Mouse (Mus musculus) heart, embryonic 14.5 days (tissue): Measurements from ENCODE around the gene Sos1. TPM values are rescaled to one million over a fixed set of nuclear protein-coding genes. Genes with fewer than 3 reads are reported as not detected.
"Not testable (repeated sequence)": the region's sequence is repeated elsewhere in the genome, so short reads cannot be mapped to it uniquely, and the experiment has no call there.

ENCODE experiments used
- ATAC-seq: fragments of 200-750 bp; cut with Nextera tagmentation; 2 replicates; pipeline ENCODE4 v1.8.0; 2017; ENCODE audit warnings: low read depth, moderate TSS enrichment; ENCODE audit not compliant: insufficient number of reproducible peaks, insufficient read depth, low FRiP score
- H3K27ac ChIP-seq, 2 experiments: fragments of 200-500 bp in 1 of 2; fragments of 300-500 bp in 1 of 2; sonication (generic) in 1 of 2; replicated peaks in 1 of 2; 2 replicates each; pipeline ENCODE4 v1.5.1; 2012 to 2014; ENCODE audit warnings: low read depth in 2 of 2, low read length in 2 of 2, control low read depth in 1 of 2, mild to moderate bottlenecking in 1 of 2, mixed read lengths in 1 of 2; ENCODE audit not compliant: control insufficient read depth in 1 of 2, insufficient read depth in 1 of 2
- H3K27me3 ChIP-seq: fragments of 300-500 bp; sonication (generic); 2 replicates; pipeline ENCODE4 v1.6.1; 2014; ENCODE audit warnings: mild to moderate bottlenecking, low read length, control low read depth; ENCODE audit not compliant: control insufficient read depth, insufficient read depth
- H3K36me3 ChIP-seq: fragments of 300-500 bp; sonication (generic); 2 replicates; pipeline ENCODE4 v1.6.1; 2014; ENCODE audit warnings: mild to moderate bottlenecking, control low read depth, low read length, mixed read lengths; ENCODE audit not compliant: control insufficient read depth, insufficient read depth
- H3K4me1 ChIP-seq, 2 experiments: fragments of 200-500 bp in 1 of 2; fragments of 300-500 bp in 1 of 2; sonication (generic) in 1 of 2; 2 replicates each; pipeline ENCODE4 v1.6.1; 2012 to 2014; ENCODE audit warnings: low read length in 2 of 2, control low read depth in 1 of 2, mixed read lengths in 1 of 2; ENCODE audit not compliant: control insufficient read depth in 2 of 2, insufficient read depth in 2 of 2
- H3K4me2 ChIP-seq: fragments of 300-500 bp; sonication (generic); 2 replicates; pipeline ENCODE4 v1.6.1; 2014; ENCODE audit warnings: mild to moderate bottlenecking, low read length
- H3K4me3 ChIP-seq, 2 experiments: fragments of 200-500 bp in 1 of 2; fragments of 300-500 bp in 1 of 2; sonication (generic) in 1 of 2; 2 replicates each; pipeline ENCODE4 v1.5.1; 2012 to 2014; ENCODE audit warnings: low read length in 2 of 2, mild to moderate bottlenecking in 2 of 2, control low read depth in 1 of 2, low read depth in 1 of 2, moderate library complexity in 1 of 2; ENCODE audit not compliant: control insufficient read depth in 1 of 2, insufficient read depth in 1 of 2
- H3K9ac ChIP-seq: fragments of 300-500 bp; sonication (generic); 2 replicates; pipeline ENCODE4 v1.6.1; 2014; ENCODE audit warnings: mild to moderate bottlenecking, low read length
- H3K9me3 ChIP-seq: fragments of 300-500 bp; sonication (generic); 2 replicates; pipeline ENCODE4 v1.6.1; 2016; ENCODE audit warnings: low read length, control low read depth; ENCODE audit not compliant: control insufficient read depth
- WGBS: fragments of 180-500 bp; shearing (Covaris S2); extraction: QIAGEN DNeasy Blood & Tissue Kit; methylation state at CpG from one replicate; pipeline ENCODE4 v1.1.7; 2014; 5-methylcytosine and 5-hydroxymethylcytosine counted together
- polyA plus RNA-seq: library from polyadenylated mRNA; unstranded; fragments of >200 nt; fragmentation: Nextera tagmentation; extraction: Ambion mirVana; gene quantifications from 2 replicates; pipeline ENCODE4 v1.2.1, GENCODE M21; 2014

Sos1 gene
- polyA plus RNA-seq, 1 experiment from 2014 or later: 6.2 TPM

GRCm38 (mm10) chr17:80385671-80386070, 94.6 kb downstream of the Sos1 start:
- no peak overlapping the region for H3K9ac ChIP-seq
- H3K27me3 ChIP-seq: no peaks in the 10 kb centered on the region
- H3K4me3 ChIP-seq: no peak overlapping the region
- H3K4me1 ChIP-seq: no peaks in the 10 kb centered on the region
- H3K9me3 ChIP-seq: no peaks in the 10 kb centered on the region
- no peaks in the 10 kb centered on the region for H3K36me3 ChIP-seq
- H3K4me2 ChIP-seq: no peak overlapping the region
- WGBS: 55% methylated on average over 1 of the region's 1 CpGs
- no peak for ATAC-seq
- no peak overlapping the region for H3K27ac ChIP-seq

- not testable (repeated sequence) for ATAC-seq
These were observed 101.9 kb downstream of the Sos1 start for GRCm38 (mm10) chr17:80378386-80378785.

GRCm38 (mm10) chr17:80373726-80374096, 106.5 kb downstream of the Sos1 start:
- Histone ChIP-seq H3K27ac (peak overlapping the region in 1 of 2 experiments; percentile 39; a peak in 1 of 4 replicates), H3K4me1 (peaks cover 0 to 7% of the 10 kb centered on the region in 2 experiments; a peak in 2 of 4 replicates), H3K4me3 (peak overlapping the region; percentile 43 to 44), H3K36me3 (no peaks in the 10 kb centered on the region), H3K9ac (peak overlapping the region; percentile 74), H3K9me3 (no peaks in the 10 kb centered on the region), H3K4me2 (peak overlapping the region; percentile 79), H3K27me3 (no peaks in the 10 kb centered on the region)
- ATAC-seq: no peak
- 24% methylated on average over 29 of the region's 29 CpGs for WGBS

More at GRCm38 (mm10) chr17:80378386-80378785, 101.9 kb downstream of the Sos1 start:
- not testable (repeated sequence) for H3K36me3 ChIP-seq, H3K27ac ChIP-seq, H3K4me1 ChIP-seq, H3K27me3 ChIP-seq, H3K4me3 ChIP-seq, H3K9ac ChIP-seq, H3K4me2 ChIP-seq, H3K9me3 ChIP-seq

GRCm38 (mm10) chr17:80372989-80373725, 107.1 kb downstream of the Sos1 start, which contains the start of gene Gm10190:
Gm10190 (minus strand) TSS chr17:80373541.
- Histone ChIP-seq H3K4me2 (peak within 1 kb of the TSS; percentile 79), H3K36me3 (no peaks in the 10 kb centered on the region), H3K4me3 (peak within 1 kb of the TSS; percentile 43 to 44), H3K27me3 (no peaks in the 10 kb centered on the region), H3K9me3 (no peaks in the 10 kb centered on the region), H3K9ac (peak within 1 kb of the TSS; percentile 74), H3K4me1 (peaks cover 0 to 7% of the 10 kb centered on the region in 2 experiments; a peak in 2 of 4 replicates), H3K27ac (peak within 1 kb of the TSS; percentile 13 to 39; a peak in 2 of 4 replicates)
- ATAC-seq: peak; percentile 95
- 3% methylated on average over 80 of the region's 102 CpGs for WGBS

- no peak overlapping the region for H3K4me2 ChIP-seq
- peaks cover 0 to 5% of the 10 kb centered on the region in 2 experiments; a peak in 2 of 4 replicates for H3K4me1 ChIP-seq
- no peaks in the 10 kb centered on the region for H3K36me3 ChIP-seq
- 73% methylated on average over 9 of the region's 9 CpGs for WGBS
- H3K27ac ChIP-seq: no peak overlapping the region
- no peak overlapping the region for H3K9ac ChIP-seq
- no peak for ATAC-seq
- H3K27me3 ChIP-seq: no peaks in the 10 kb centered on the region
- no peak overlapping the region for H3K4me3 ChIP-seq
- H3K9me3 ChIP-seq: no peaks in the 10 kb centered on the region
These were observed 111.6 kb downstream of the Sos1 start for GRCm38 (mm10) chr17:80368606-80369005.

GRCm38 (mm10) chr17:80367276-80367675, 113.0 kb downstream of the Sos1 start:
- WGBS: 86% methylated on average over 5 of the region's 5 CpGs
- H3K4me1 ChIP-seq: no peaks in the 10 kb centered on the region
- H3K4me2 ChIP-seq: no peak overlapping the region
- no peaks in the 10 kb centered on the region for H3K9me3 ChIP-seq
- H3K27me3 ChIP-seq: no peaks in the 10 kb centered on the region
- H3K27ac ChIP-seq: no peak overlapping the region
- no peak for ATAC-seq
- no peaks in the 10 kb centered on the region for H3K36me3 ChIP-seq
- no peak overlapping the region for H3K9ac ChIP-seq
- no peak overlapping the region for H3K4me3 ChIP-seq

- no peak overlapping the region for H3K4me2 ChIP-seq
- 67% methylated on average over 8 of the region's 8 CpGs for WGBS
- H3K27me3 ChIP-seq: no peaks in the 10 kb centered on the region
- ATAC-seq: no peak
- H3K9ac ChIP-seq: no peak overlapping the region
- H3K27ac ChIP-seq: no peak overlapping the region
- H3K4me3 ChIP-seq: no peak overlapping the region
- H3K9me3 ChIP-seq: no peaks in the 10 kb centered on the region
- no peaks in the 10 kb centered on the region for H3K4me1 ChIP-seq
- H3K36me3 ChIP-seq: no peaks in the 10 kb centered on the region
These were observed 120.0 kb downstream of the Sos1 start for GRCm38 (mm10) chr17:80360245-80360644.
